Mouse (Mus musculus) activated CD4-positive, CD25-positive, alpha-beta regulatory T cell, adult 9 weeks (primary cell): Measurements from ENCODE around the gene Tekt5. TPM values are rescaled to one million over a fixed set of nuclear protein-coding genes. Genes with fewer than 3 reads are reported as not detected.

ENCODE experiments used
- polyA plus RNA-seq: library from polyadenylated mRNA; unstranded; fragments of 100-300 nt; shearing (Covaris generic); gene quantifications from one replicate; pipeline ENCODE4 v1.2.1, GENCODE M21; 2017

Tekt5 gene
- polyA plus RNA-seq, result not detected

DNA sequence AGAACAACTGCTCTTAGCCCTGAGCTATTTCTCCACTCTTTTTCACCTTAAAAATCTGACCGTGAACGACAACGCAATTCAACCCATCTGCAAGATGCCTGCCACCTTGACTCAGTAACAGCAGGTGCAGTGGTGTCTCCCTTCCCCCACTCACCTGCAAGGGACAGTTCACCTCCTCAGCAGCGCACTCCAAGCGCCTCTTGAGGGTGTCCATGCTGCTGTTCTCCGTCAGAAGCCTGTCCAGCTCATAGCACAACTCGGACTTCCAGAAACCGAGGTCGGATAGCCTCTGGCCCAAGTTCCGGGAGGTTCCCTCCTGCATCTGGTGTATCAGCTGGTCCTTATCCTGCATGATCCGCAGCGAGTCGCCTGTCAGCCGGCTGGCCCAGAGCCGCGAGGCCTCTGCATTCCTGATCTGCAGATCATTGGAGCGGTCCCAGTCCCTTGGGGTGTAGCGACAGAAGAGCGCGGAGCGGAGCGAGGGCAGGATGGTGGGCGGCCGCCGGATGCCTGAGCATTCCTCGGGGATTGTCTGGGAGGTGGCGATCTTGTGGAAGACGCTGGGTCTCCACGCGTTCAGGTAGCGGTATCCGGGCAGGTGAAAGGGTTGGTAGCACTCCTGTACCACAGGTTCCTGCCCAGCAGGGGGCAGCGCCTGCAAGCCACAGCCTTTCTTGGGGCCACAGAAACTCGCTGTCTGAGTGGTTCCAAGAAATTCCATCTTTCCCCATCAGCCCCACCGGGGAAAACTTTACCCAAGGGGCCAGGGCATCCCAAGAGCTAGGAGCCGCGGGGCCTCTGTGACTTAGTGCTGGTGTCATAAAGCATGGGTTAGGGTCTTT is at the start of gene Tekt5:
Gene Tekt5, minus strand, starts transcription at position 792 of the 842 bp plus-strand sequence.

DNA sequence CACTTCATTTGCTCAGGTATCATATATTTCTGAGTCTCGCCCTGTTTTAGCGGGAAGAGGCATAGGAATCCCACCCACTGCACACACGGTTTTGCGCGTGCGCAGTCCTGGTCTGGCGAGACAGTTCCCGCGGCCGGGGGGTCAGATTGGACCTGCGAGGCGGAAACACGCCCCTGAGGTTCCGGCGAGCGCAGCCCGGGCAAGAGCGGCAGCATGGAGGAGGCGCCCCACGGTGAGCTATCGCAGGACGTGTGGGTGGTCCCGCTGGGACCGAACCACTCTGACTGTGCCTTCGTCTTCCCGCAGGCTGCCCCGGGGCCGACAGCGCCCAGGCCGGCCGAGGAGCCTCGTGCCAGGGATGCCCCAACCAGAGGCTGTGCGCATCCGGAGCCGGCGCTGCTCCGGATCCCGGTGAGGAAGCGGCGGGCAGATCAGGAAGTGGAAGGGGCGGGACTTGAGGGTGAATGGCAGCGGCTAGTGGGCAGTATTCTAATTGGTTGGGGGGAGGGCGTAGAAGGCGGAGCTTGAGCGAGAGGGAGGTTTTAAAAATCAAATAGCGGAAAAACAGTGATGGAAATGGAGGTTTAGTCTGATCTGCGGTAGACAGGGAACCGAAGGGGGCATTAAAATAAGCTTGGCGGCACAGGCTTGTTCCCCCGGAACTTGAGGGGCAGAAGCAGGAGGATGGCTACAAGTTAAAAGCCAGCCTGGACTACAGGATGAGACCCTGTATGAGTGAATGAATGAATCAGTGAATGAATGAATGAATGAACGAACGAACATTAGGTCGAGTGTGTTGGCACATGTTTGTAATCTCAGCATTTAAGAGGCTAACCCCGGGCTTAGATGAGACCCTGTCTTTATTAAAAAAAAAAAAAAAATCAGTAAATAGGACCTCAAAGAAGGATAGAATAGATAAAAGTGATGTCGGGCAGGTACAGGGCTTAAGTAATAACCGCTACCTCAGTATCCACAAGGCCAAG is 16.8 kb upstream of the Tekt5 start, which contains the start of gene Nubp1:
Gene Nubp1, plus strand, starts transcription at position 185 of the 983 bp plus-strand sequence.

DNA sequence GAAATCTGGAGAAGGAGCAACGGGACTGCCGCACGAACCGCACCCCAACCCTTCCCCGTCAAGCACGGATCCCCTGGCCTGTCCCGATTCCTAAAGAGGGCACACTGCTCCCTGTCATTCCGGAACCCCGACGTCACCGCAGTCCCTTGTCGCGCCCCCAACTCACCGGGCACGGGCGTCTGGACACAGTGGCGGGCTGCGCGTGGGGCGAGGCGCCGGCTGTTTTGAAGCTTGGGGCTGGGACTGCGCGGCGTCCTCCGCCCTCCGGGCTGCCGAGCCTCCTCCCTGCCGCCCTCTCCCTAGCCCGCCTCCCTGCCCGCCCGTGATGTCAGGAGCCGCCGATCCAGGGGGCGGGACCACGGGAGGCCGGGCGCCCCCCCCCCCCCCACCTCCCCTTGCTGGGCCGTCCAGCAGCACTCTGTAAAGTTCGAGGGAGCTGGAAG is 81.6 kb downstream of the Tekt5 start, which contains the start of gene Emp2:
Gene Emp2, minus strand, starts transcription at position 323 of the 443 bp plus-strand sequence.

Other genes starting within 250 kb of the Tekt5 start
- gene Rpl39l, start 225.3 kb downstream of the Tekt5 start, polyA plus RNA-seq, result 1.3 TPM
- not detected for gene Atf7ip2, start 202.8 kb downstream of the Tekt5 start, polyA plus RNA-seq
- 0.10 TPM for gene Emp2, start 81.5 kb downstream of the Tekt5 start, polyA plus RNA-seq
- gene Nubp1, start 16.5 kb upstream of the Tekt5 start, polyA plus RNA-seq, result 48.9 TPM
- 2.3 TPM for gene Tvp23a, start 51.9 kb upstream of the Tekt5 start, polyA plus RNA-seq
- gene Ciita, start 84.6 kb upstream of the Tekt5 start, polyA plus RNA-seq, result 1.0 TPM
- 3.0 TPM for gene Dexi, start 147.6 kb upstream of the Tekt5 start, polyA plus RNA-seq
- 27.8 TPM for gene Clec16a, start 149.8 kb upstream of the Tekt5 start, polyA plus RNA-seq